Mouse (Mus musculus): ENCODE measurements around the gene St3gal5. TPM values are rescaled to one million over a fixed set of nuclear protein-coding genes. Genes with fewer than 3 reads are reported as not detected.

St3gal5 gene
- polyA plus RNA-seq, 1 experiment from 2014 or later = 185 TPM

- 28% methylated on average over 8 of the region's 8 CpGs for WGBS (ENCODE audit: insufficient replicate concordance)
- Histone ChIP-seq H3K36me3 (replicated peaks) (no peaks in the 10 kb centered on the region), H3K4me1 (replicated peaks) (peaks cover 53% of the 10 kb centered on the region), H3K27me3 (0 out of 2 replicates have a peak, but pooled peaks cover 5% of the 10 kb centered on the region), H3K27ac (replicated peaks) (peak overlapping the region; percentile 99), H3K4me3 (replicated peaks) (peak overlapping the region; percentile 84), H3K4me2 (peak overlapping the region; percentile 75), H3K9ac (peak overlapping the region; percentile 99), H3K9me3 (replicated peaks) (no peaks in the 10 kb centered on the region)
- ATAC-seq (ENCODE audit: insufficient read depth) = no peak
Observed at GRCm38 (mm10) chr6:72096669-72097068, 723 bp upstream of the St3gal5 start.

- peaks cover 4% of the 10 kb centered on the region; the same call in 1 of the 2 replicates for H3K36me3 ChIP-seq (replicated peaks)
- H3K4me3 ChIP-seq (replicated peaks) = peak overlapping the region; percentile 84
- H3K4me2 ChIP-seq = peak overlapping the region; percentile 75
- under 1% methylated on average over 15 of the region's 15 CpGs for WGBS (ENCODE audit: insufficient replicate concordance)
- peak overlapping the region; percentile 99 for H3K27ac ChIP-seq (replicated peaks)
- H3K9me3 ChIP-seq (replicated peaks) = no peaks in the 10 kb centered on the region
- H3K4me1 ChIP-seq (replicated peaks) = peaks cover 59% of the 10 kb centered on the region
- H3K9ac ChIP-seq = peak overlapping the region; percentile 99
- ATAC-seq (ENCODE audit: insufficient read depth) = no peak
- H3K27me3 ChIP-seq = no peaks in the 10 kb centered on the region
Observed at GRCm38 (mm10) chr6:72098021-72098655, 746 bp downstream of the St3gal5 start.

- no peaks in the 10 kb centered on the region for H3K9me3 ChIP-seq (replicated peaks)
- peaks cover 9% of the 10 kb centered on the region; the same call in 1 of the 2 replicates for H3K36me3 ChIP-seq (replicated peaks)
- H3K27ac ChIP-seq (replicated peaks) = peak overlapping the region; percentile 99
- ATAC-seq (ENCODE audit: insufficient read depth) = no peak
- no peaks in the 10 kb centered on the region for H3K27me3 ChIP-seq
- 12% methylated on average over 2 of the region's 2 CpGs for WGBS (ENCODE audit: insufficient replicate concordance)
- peak overlapping the region; percentile 99 for H3K9ac ChIP-seq
- peak overlapping the region; percentile 75 for H3K4me2 ChIP-seq
- peak overlapping the region; percentile 84 for H3K4me3 ChIP-seq (replicated peaks)
- H3K4me1 ChIP-seq (replicated peaks) = peaks cover 64% of the 10 kb centered on the region
Observed at GRCm38 (mm10) chr6:72098691-72099090, 1.3 kb downstream of the St3gal5 start.

GRCm38 (mm10) chr6:72099281-72099680 lies 1.9 kb downstream of the St3gal5 start:
- no peaks in the 10 kb centered on the region for H3K27me3 ChIP-seq
- peaks cover 12% of the 10 kb centered on the region; the same call in 1 of the 2 replicates for H3K36me3 ChIP-seq (replicated peaks)
- peak overlapping the region; percentile 84 for H3K4me3 ChIP-seq (replicated peaks)
- peaks cover 70% of the 10 kb centered on the region for H3K4me1 ChIP-seq (replicated peaks)
- ATAC-seq (ENCODE audit: insufficient read depth) = no peak; the same call in 1 of the 2 replicates
- no peaks in the 10 kb centered on the region for H3K9me3 ChIP-seq (replicated peaks)
- peak overlapping the region; percentile 99 for H3K9ac ChIP-seq
- 25% methylated on average over 3 of the region's 3 CpGs for WGBS (ENCODE audit: insufficient replicate concordance)
- peak overlapping the region; percentile 75 for H3K4me2 ChIP-seq
- H3K27ac ChIP-seq (replicated peaks) = peak overlapping the region; percentile 99

GRCm38 (mm10) chr6:72100171-72100570 lies 2.8 kb downstream of the St3gal5 start:
- Histone ChIP-seq H3K4me1 (replicated peaks) (peaks cover 76% of the 10 kb centered on the region), H3K9ac (peak overlapping the region; percentile 99), H3K9me3 (replicated peaks) (no peaks in the 10 kb centered on the region), H3K36me3 (replicated peaks) (peaks cover 17% of the 10 kb centered on the region), H3K4me3 (replicated peaks) (peak overlapping the region; percentile 84), H3K27ac (replicated peaks) (peak overlapping the region; percentile 99), H3K27me3 (no peaks in the 10 kb centered on the region), H3K4me2 (peak overlapping the region; percentile 75)
- ATAC-seq (ENCODE audit: insufficient read depth) = no peak
- WGBS (ENCODE audit: insufficient replicate concordance) = 70% methylated on average over 5 of the region's 5 CpGs

- Histone ChIP-seq H3K4me3 (replicated peaks) (peak overlapping the region; percentile 84), H3K36me3 (replicated peaks) (peaks cover 25% of the 10 kb centered on the region), H3K4me2 (peak overlapping the region; percentile 75), H3K4me1 (replicated peaks) (peaks cover 76% of the 10 kb centered on the region), H3K9ac (peak overlapping the region; percentile 71), H3K9me3 (replicated peaks) (no peaks in the 10 kb centered on the region), H3K27me3 (no peaks in the 10 kb centered on the region), H3K27ac (replicated peaks) (peak overlapping the region; percentile 99)
- WGBS (ENCODE audit: insufficient replicate concordance) = 23% methylated on average over 8 of the region's 8 CpGs
- ATAC-seq (ENCODE audit: insufficient read depth) = no peak
Observed at GRCm38 (mm10) chr6:72100939-72101338, 3.5 kb downstream of the St3gal5 start.

- peak overlapping the region; percentile 71 for H3K9ac ChIP-seq
- ATAC-seq (ENCODE audit: insufficient read depth) = no peak
- H3K27ac ChIP-seq (replicated peaks) = peak overlapping the region; percentile 99
- no peaks in the 10 kb centered on the region for H3K9me3 ChIP-seq (replicated peaks)
- H3K27me3 ChIP-seq = no peaks in the 10 kb centered on the region
- WGBS (ENCODE audit: insufficient replicate concordance) = 40% methylated on average over 4 of the region's 4 CpGs
- peak overlapping the region; percentile 75 for H3K4me2 ChIP-seq
- peaks cover 29% of the 10 kb centered on the region for H3K36me3 ChIP-seq (replicated peaks)
- peak overlapping the region; percentile 84 for H3K4me3 ChIP-seq (replicated peaks)
- peaks cover 76% of the 10 kb centered on the region for H3K4me1 ChIP-seq (replicated peaks)
Observed at GRCm38 (mm10) chr6:72101386-72101785, 4.0 kb downstream of the St3gal5 start.

GRCm38 (mm10) chr6:72102066-72102465 lies 4.7 kb downstream of the St3gal5 start:
- Histone ChIP-seq H3K4me1 (replicated peaks) (peaks cover 76% of the 10 kb centered on the region), H3K27ac (replicated peaks) (peak overlapping the region; percentile 99), H3K4me3 (replicated peaks) (peak overlapping the region; percentile 84), H3K36me3 (replicated peaks) (peaks cover 35% of the 10 kb centered on the region), H3K9me3 (replicated peaks) (no peaks in the 10 kb centered on the region), H3K9ac (peak overlapping the region; percentile 71), H3K4me2 (peak overlapping the region; percentile 75), H3K27me3 (no peaks in the 10 kb centered on the region)
- 9% methylated on average over 5 of the region's 5 CpGs for WGBS (ENCODE audit: insufficient replicate concordance)
- ATAC-seq (ENCODE audit: insufficient read depth) = peak; percentile 45

GRCm38 (mm10) chr6:72104534-72104933 lies 7.1 kb downstream of the St3gal5 start:
- ATAC-seq (ENCODE audit: insufficient read depth) = no peak
- Histone ChIP-seq H3K4me3 (replicated peaks) (peak overlapping the region; percentile 28), H3K9me3 (replicated peaks) (no peaks in the 10 kb centered on the region), H3K27ac (replicated peaks) (peak overlapping the region; percentile 99), H3K9ac (peak overlapping the region; percentile 37), H3K27me3 (no peaks in the 10 kb centered on the region), H3K36me3 (replicated peaks) (peaks cover 37% of the 10 kb centered on the region), H3K4me1 (replicated peaks) (peaks cover 98% of the 10 kb centered on the region), H3K4me2 (peak overlapping the region; percentile 75)
- WGBS (ENCODE audit: insufficient replicate concordance) = 20% methylated on average over 7 of the region's 7 CpGs

- Histone ChIP-seq H3K4me3 (replicated peaks) (peak overlapping the region; percentile 40), H3K4me1 (replicated peaks) (peaks cover 95% of the 10 kb centered on the region), H3K27ac (replicated peaks) (peak overlapping the region; percentile 99), H3K27me3 (no peaks in the 10 kb centered on the region), H3K4me2 (peak overlapping the region; percentile 75), H3K9ac (peak overlapping the region; percentile 54), H3K9me3 (replicated peaks) (no peaks in the 10 kb centered on the region), H3K36me3 (replicated peaks) (peaks cover 55% of the 10 kb centered on the region)
- peak; percentile 90 for ATAC-seq (ENCODE audit: insufficient read depth)
- 28% methylated on average over 14 of the region's 14 CpGs for WGBS (ENCODE audit: insufficient replicate concordance)
Observed at GRCm38 (mm10) chr6:72108941-72109892, 11.8 kb downstream of the St3gal5 start.

GRCm38 (mm10) chr6:72110577-72110976 lies 13.2 kb downstream of the St3gal5 start:
- peak overlapping the region; percentile 99 for H3K27ac ChIP-seq (replicated peaks)
- ATAC-seq (ENCODE audit: insufficient read depth) = peak; percentile 25
- 16% methylated on average over 3 of the region's 3 CpGs for WGBS (ENCODE audit: insufficient replicate concordance)
- peak overlapping the region; percentile 54; the same call in 1 of the 2 replicates for H3K9ac ChIP-seq
- H3K36me3 ChIP-seq (replicated peaks) = peaks cover 60% of the 10 kb centered on the region
- H3K9me3 ChIP-seq (replicated peaks) = no peaks in the 10 kb centered on the region
- H3K27me3 ChIP-seq = no peaks in the 10 kb centered on the region
- peaks cover 95% of the 10 kb centered on the region for H3K4me1 ChIP-seq (replicated peaks)
- peak overlapping the region; percentile 40 for H3K4me3 ChIP-seq (replicated peaks)
- H3K4me2 ChIP-seq = peak overlapping the region; percentile 75

All from liver, embryonic 15.5 days (tissue).